10 mouse cellular contexts compared by ENCODE assay signal in the genomic region with DNA sequence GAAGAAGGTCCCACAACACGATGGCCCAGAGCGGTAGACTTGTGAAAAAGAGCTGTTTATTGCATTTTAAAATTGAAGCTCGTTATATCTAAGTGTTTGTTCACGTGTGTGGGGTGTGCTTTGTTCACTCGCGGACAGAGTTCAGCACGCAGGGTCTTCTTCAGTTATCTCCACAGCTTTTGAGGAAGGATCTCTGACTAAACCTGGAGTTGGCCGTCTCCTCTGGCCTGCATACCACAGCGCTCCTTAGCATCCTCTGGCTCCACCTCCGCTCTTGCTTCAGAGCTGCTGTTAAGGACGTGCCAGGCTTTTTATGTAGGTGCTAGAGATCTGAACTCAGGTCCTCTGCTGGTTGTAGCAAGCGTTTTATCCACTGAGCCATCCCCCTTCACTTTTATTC. TPM values are rescaled to one million over a fixed set of nuclear protein-coding genes. Genes with fewer than 3 reads are reported as not detected.
A peak's percentile ranks its signal among the peaks of the same experiment; 100 is the strongest.
DNase-seq lines count a peak whose midpoint lies in the region; ATAC-seq lines count a peak whose summit lies in the region.
"Had no signal": no experiment of that assay in that cellular context is flagged by ENCODE, and none has a peak within 500 bp of the region (broad histone marks: within the 10 kb centered on the region; RNA-seq: fewer than 3 reads in every experiment).

No protein-coding gene starts in this region.

- ATAC-seq in kidney, embryonic 16.5 days (ENCODE audit: low FRiP score, low TSS enrichment) = no peak
- no peak for ATAC-seq in limb, embryonic 12.5 days (ENCODE audit: insufficient number of reproducible peaks, insufficient read depth, low FRiP score, low TSS enrichment, low read depth)
- ATAC-seq in midbrain, embryonic 15.5 days (replicated peaks) = no peak

- 22% methylated on average over 12 of the region's 12 CpGs for WGBS in kidney, embryonic 16.5 days
- 16% methylated on average over 12 of the region's 12 CpGs for WGBS in limb, embryonic 12.5 days
- 25% methylated on average over 12 of the region's 12 CpGs for WGBS in midbrain, embryonic 15.5 days

- no peaks in the 10 kb centered on the region for H3K27me3 ChIP-seq in kidney, embryonic 16.5 days (ENCODE audit: insufficient read depth, low read length)
- H3K27me3 ChIP-seq in limb, embryonic 12.5 days = peaks cover 70% of the 10 kb centered on the region
- peaks cover 29% of the 10 kb centered on the region for H3K27me3 ChIP-seq in midbrain, embryonic 15.5 days (replicated peaks)
- H3K27me3 ChIP-seq: Patski had no signal

- DNase-seq in adrenal gland, postnatal 14 days = peak; percentile 17
- DNase-seq in adrenal gland, adult 2 months = no peak
- DNase-seq in kidney, postnatal 36 days = no peak
- no peak for DNase-seq in gastrocnemius, adult 18-20 months (ENCODE audit: low spot score)
- DNase-seq in spleen, postnatal 4 days (ENCODE audit: low spot score in 2 of 2) = no peak

- H3K4me3 ChIP-seq in kidney, embryonic 16.5 days (ENCODE audit: low read length) = no peak overlapping the region
- H3K4me3 ChIP-seq in limb, embryonic 12.5 days (replicated peaks) = peak overlapping the region; percentile 17; the same call in 1 of the 2 replicates
- H3K4me3 ChIP-seq in midbrain, embryonic 15.5 days = no peak overlapping the region
- H3K4me3 ChIP-seq: myocyte had no signal

- peak overlapping the region; percentile 41 for H3K4me2 ChIP-seq in kidney, embryonic 16.5 days (replicated peaks; ENCODE audit: low read depth, low read length)
- peak overlapping the region; percentile 46 for H3K4me2 ChIP-seq in limb, embryonic 12.5 days
- H3K4me2 ChIP-seq in midbrain, embryonic 15.5 days = peak overlapping the region; percentile 6; the same call in 1 of the 2 replicates

- H3K36me3 ChIP-seq in kidney, embryonic 16.5 days (ENCODE audit: insufficient read depth, low read length) = no peaks in the 10 kb centered on the region
- no peaks in the 10 kb centered on the region for H3K36me3 ChIP-seq in limb, embryonic 12.5 days
- no peaks in the 10 kb centered on the region for H3K36me3 ChIP-seq in midbrain, embryonic 15.5 days (replicated peaks)

- H3K9me3 ChIP-seq in kidney, embryonic 16.5 days (ENCODE audit: low read length) = no peaks in the 10 kb centered on the region
- H3K9me3 ChIP-seq in limb, embryonic 12.5 days = no peaks in the 10 kb centered on the region
- H3K9me3 ChIP-seq in midbrain, embryonic 15.5 days = no peaks in the 10 kb centered on the region

- H3K27ac ChIP-seq in kidney, embryonic 16.5 days (ENCODE audit: low read length) = peak overlapping the region; percentile 78
- no peak overlapping the region for H3K27ac ChIP-seq in limb, embryonic 12.5 days
- H3K27ac ChIP-seq in midbrain, embryonic 15.5 days = no peak overlapping the region

- H3K9ac ChIP-seq in kidney, embryonic 16.5 days (replicated peaks; ENCODE audit: low read length) = no peak overlapping the region
- peak overlapping the region; percentile 27; the same call in 1 of the 2 replicates for H3K9ac ChIP-seq in limb, embryonic 12.5 days (replicated peaks)
- no peak overlapping the region for H3K9ac ChIP-seq in midbrain, embryonic 15.5 days

- peaks cover 21% of the 10 kb centered on the region for H3K4me1 ChIP-seq in kidney, embryonic 16.5 days (ENCODE audit: insufficient read depth, low read length)
- H3K4me1 ChIP-seq in limb, embryonic 12.5 days (replicated peaks) = peaks cover 17% of the 10 kb centered on the region
- H3K4me1 ChIP-seq in midbrain, embryonic 15.5 days = peaks cover 21% of the 10 kb centered on the region

RNA-seq across cellular contexts. Expression of gene Cux1, which starts 52.9 kb away (rescaled TPM):
- total RNA-seq in adrenal gland, postnatal 14 days (2021) = 83.1 and 95.0 TPM in 2 replicates
- 100 to 1,000 TPM; 101 to 105 TPM for total RNA-seq in adrenal gland, adult 2 months (2021)
- 46.2 and 52.3 TPM in 2 replicates for polyA plus RNA-seq in adrenal gland, adult 2 months (2012; rRNA removed)
- polyA plus RNA-seq in kidney, embryonic 16.5 days (2015; fragmentation: Nextera tagmentation; extraction: Ambion mirVana) = 110 and 123 TPM in 2 replicates
- polyA plus RNA-seq in limb, embryonic 12.5 days (2016; fragmentation: Nextera tagmentation; extraction: Ambion mirVana) = 82.3 and 84.4 TPM in 2 replicates
- polyA plus RNA-seq in midbrain, embryonic 15.5 days (2015; fragmentation: Nextera tagmentation; extraction: Ambion mirVana) = 114 and 121 TPM in 2 replicates
- total RNA-seq in gastrocnemius, adult 18-20 months (2021) = 10 to 100 TPM; 82.7 to 88.7 TPM
